Mouse (Mus musculus): ENCODE measurements around the gene Pbx2. TPM values are rescaled to one million over a fixed set of nuclear protein-coding genes. Genes with fewer than 3 reads are reported as not detected.

The Pbx2 gene
- polyA plus RNA-seq, 1 experiment from 2014 or later, result 7.7 TPM

DNA sequence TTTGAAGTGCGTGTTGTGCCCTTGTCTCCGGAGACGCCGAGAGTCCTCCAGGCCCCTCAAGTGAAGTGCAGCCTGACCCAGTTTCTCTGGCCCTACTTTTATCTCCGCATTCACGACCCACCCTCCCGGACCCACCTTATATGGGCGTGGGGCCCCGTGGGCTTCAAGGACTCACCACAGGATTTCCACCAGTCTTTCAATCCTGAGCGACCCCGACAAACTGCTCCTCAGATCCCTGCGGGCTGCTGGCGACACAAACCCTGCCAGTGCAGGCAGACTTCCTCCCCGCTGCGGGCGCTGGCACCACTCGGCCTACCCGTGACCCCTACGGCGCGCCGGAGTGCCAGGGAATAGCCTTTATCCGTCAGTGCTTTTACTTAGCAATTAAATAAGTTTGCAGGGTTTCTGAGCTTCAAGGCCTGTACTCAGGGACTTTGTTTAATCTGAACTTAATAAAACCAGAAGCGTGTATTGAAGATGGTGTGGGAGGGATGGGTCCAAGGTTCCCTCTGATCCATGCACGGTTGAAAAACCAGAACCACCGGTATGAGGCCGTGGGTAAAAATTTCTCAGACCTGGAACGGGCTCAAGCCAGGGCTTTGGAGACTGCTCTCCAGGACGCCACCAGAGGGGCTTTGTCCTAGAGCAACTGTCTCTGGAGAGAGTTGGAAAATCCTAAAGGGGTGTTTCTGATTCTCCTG, 37.0 kb downstream of the Pbx2 start, which contains the start of gene Ppt2:
TSS of gene Ppt2 (minus strand) at position 568 of the 701 bp plus-strand sequence.
- H3K27ac ChIP-seq (ENCODE audit: low read depth, low read length), result peak within 1 kb of the TSS; percentile 91
- H3K4me2 ChIP-seq (ENCODE audit: low read depth, low read length), result peak within 1 kb of the TSS; percentile 86
- peak within 1 kb of the TSS; percentile 65 for H3K4me3 ChIP-seq (ENCODE audit: low read depth, low read length)
- no peak; the same call in 1 of the 2 replicates for ATAC-seq (ENCODE audit: low read depth)
- WGBS, result 5% methylated on average over 29 of the region's 29 CpGs
- H3K9me3 ChIP-seq (ENCODE audit: control insufficient read depth, low read length), result no peaks in the 10 kb centered on the region
- no peaks in the 10 kb centered on the region for H3K36me3 ChIP-seq (ENCODE audit: control insufficient read depth, insufficient read depth, low read length)
- peaks cover 41% of the 10 kb centered on the region for H3K4me1 ChIP-seq (ENCODE audit: control insufficient read depth, insufficient read depth, low read length)
- H3K27me3 ChIP-seq (ENCODE audit: control insufficient read depth, insufficient read depth, low read length), result peaks cover 8% of the 10 kb centered on the region
- peak within 1 kb of the TSS; percentile 56 for H3K9ac ChIP-seq (replicated peaks; ENCODE audit: low read depth, low read length)

- Histone ChIP-seq H3K9me3 (ENCODE audit: control insufficient read depth, low read length) (no peaks in the 10 kb centered on the region), H3K36me3 (ENCODE audit: control insufficient read depth, insufficient read depth, low read length) (no peaks in the 10 kb centered on the region), H3K9ac (replicated peaks; ENCODE audit: low read depth, low read length) (no peak overlapping the region), H3K27ac (ENCODE audit: low read depth, low read length) (no peak overlapping the region; the same call in 1 of the 2 replicates), H3K4me3 (ENCODE audit: low read depth, low read length) (peak overlapping the region; percentile 65), H3K4me2 (ENCODE audit: low read depth, low read length) (peak overlapping the region; percentile 86), H3K27me3 (ENCODE audit: control insufficient read depth, insufficient read depth, low read length) (peaks cover 8% of the 10 kb centered on the region), H3K4me1 (ENCODE audit: control insufficient read depth, insufficient read depth, low read length) (peaks cover 41% of the 10 kb centered on the region)
- WGBS, result 25% methylated on average over 5 of the region's 5 CpGs
- ATAC-seq (ENCODE audit: low read depth), result no peak
These were observed 37.5 kb downstream of the Pbx2 start for GRCm38 (mm10) chr17:34628644-34628967.

- H3K4me1 ChIP-seq (ENCODE audit: control insufficient read depth, insufficient read depth, low read length), result peaks cover 41% of the 10 kb centered on the region
- no peaks in the 10 kb centered on the region for H3K36me3 ChIP-seq (ENCODE audit: control insufficient read depth, insufficient read depth, low read length)
- peak within 1 kb of the TSS; percentile 86 for H3K4me2 ChIP-seq (ENCODE audit: low read depth, low read length)
- WGBS, result 1% methylated on average over 16 of the region's 16 CpGs
- no peaks in the 10 kb centered on the region for H3K9me3 ChIP-seq (ENCODE audit: control insufficient read depth, low read length)
- peak within 1 kb of the TSS; percentile 65 for H3K4me3 ChIP-seq (ENCODE audit: low read depth, low read length)
- H3K27me3 ChIP-seq (ENCODE audit: control insufficient read depth, insufficient read depth, low read length), result peaks cover 8% of the 10 kb centered on the region
- no peak for ATAC-seq (ENCODE audit: low read depth)
- H3K27ac ChIP-seq (ENCODE audit: low read depth, low read length), result no peak within 1 kb of the TSS; the same call in 1 of the 2 replicates
- H3K9ac ChIP-seq (replicated peaks; ENCODE audit: low read depth, low read length), result peak within 1 kb of the TSS; percentile 50
These were observed 38.2 kb downstream of the Pbx2 start, which contains the start of gene Prrt1 for GRCm38 (mm10) chr17:34629221-34629751. TSS of gene Prrt1 (plus strand) at chr17:34629533.

- Histone ChIP-seq H3K27me3 (ENCODE audit: control insufficient read depth, insufficient read depth, low read length) (peaks cover 8% of the 10 kb centered on the region), H3K9me3 (ENCODE audit: control insufficient read depth, low read length) (no peaks in the 10 kb centered on the region), H3K36me3 (ENCODE audit: control insufficient read depth, insufficient read depth, low read length) (no peaks in the 10 kb centered on the region), H3K4me3 (ENCODE audit: low read depth, low read length) (peak overlapping the region; percentile 65), H3K4me1 (ENCODE audit: control insufficient read depth, insufficient read depth, low read length) (peaks cover 41% of the 10 kb centered on the region), H3K4me2 (ENCODE audit: low read depth, low read length) (peak overlapping the region; percentile 86), H3K27ac (ENCODE audit: low read depth, low read length) (no peak overlapping the region), H3K9ac (replicated peaks; ENCODE audit: low read depth, low read length) (peak overlapping the region; percentile 50)
- no peak for ATAC-seq (ENCODE audit: low read depth)
- WGBS, result 18% methylated on average over 12 of the region's 12 CpGs
These were observed 38.9 kb downstream of the Pbx2 start for GRCm38 (mm10) chr17:34629796-34630603.

- Histone ChIP-seq H3K9me3 (ENCODE audit: control insufficient read depth, low read length) (no peaks in the 10 kb centered on the region), H3K4me2 (ENCODE audit: low read depth, low read length) (peak overlapping the region; percentile 86), H3K27me3 (ENCODE audit: control insufficient read depth, insufficient read depth, low read length) (peaks cover 8% of the 10 kb centered on the region), H3K4me1 (ENCODE audit: control insufficient read depth, insufficient read depth, low read length) (peaks cover 41% of the 10 kb centered on the region), H3K9ac (replicated peaks; ENCODE audit: low read depth, low read length) (peak overlapping the region; percentile 50), H3K27ac (ENCODE audit: low read depth, low read length) (no peak overlapping the region), H3K36me3 (ENCODE audit: control insufficient read depth, insufficient read depth, low read length) (no peaks in the 10 kb centered on the region), H3K4me3 (ENCODE audit: low read depth, low read length) (peak overlapping the region; percentile 65)
- WGBS, result 4% methylated on average over 34 of the region's 48 CpGs
- ATAC-seq (ENCODE audit: low read depth), result no peak
These were observed 39.8 kb downstream of the Pbx2 start for GRCm38 (mm10) chr17:34630761-34631301.

DNA sequence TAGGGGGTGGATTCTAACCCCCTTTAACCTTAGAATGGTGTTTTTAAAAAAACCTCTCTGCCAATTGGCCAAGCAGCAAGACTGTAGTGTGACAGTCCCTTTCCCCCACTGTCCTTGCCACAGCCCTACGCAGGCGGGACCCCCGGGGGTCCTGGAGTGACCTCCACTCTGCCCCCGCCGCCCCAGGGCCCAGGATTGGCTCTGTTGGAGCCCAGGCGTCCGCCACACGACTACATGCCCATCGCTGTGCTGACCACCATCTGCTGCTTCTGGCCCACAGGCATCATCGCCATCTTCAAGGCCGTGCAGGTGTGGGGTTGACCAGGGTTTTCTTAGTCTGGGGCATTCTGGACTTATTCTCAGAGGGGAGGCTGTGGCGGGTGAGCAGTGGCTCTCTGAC, 40.6 kb downstream of the Pbx2 start:
- no peaks in the 10 kb centered on the region for H3K9me3 ChIP-seq (ENCODE audit: control insufficient read depth, low read length)
- no peaks in the 10 kb centered on the region for H3K36me3 ChIP-seq (ENCODE audit: control insufficient read depth, insufficient read depth, low read length)
- 3% methylated on average over 12 of the region's 12 CpGs for WGBS
- peak overlapping the region; percentile 35 for H3K9ac ChIP-seq (replicated peaks; ENCODE audit: low read depth, low read length)
- peaks cover 35% of the 10 kb centered on the region for H3K4me1 ChIP-seq (ENCODE audit: control insufficient read depth, insufficient read depth, low read length)
- no peak for ATAC-seq (ENCODE audit: low read depth)
- H3K27ac ChIP-seq (ENCODE audit: low read depth, low read length), result no peak overlapping the region
- peaks cover 8% of the 10 kb centered on the region for H3K27me3 ChIP-seq (ENCODE audit: control insufficient read depth, insufficient read depth, low read length)
- H3K4me3 ChIP-seq (ENCODE audit: low read depth, low read length), result peak overlapping the region; percentile 65
- peak overlapping the region; percentile 86 for H3K4me2 ChIP-seq (ENCODE audit: low read depth, low read length)

- no peak for ATAC-seq (ENCODE audit: low read depth)
- Histone ChIP-seq H3K4me1 (ENCODE audit: control insufficient read depth, insufficient read depth, low read length) (peaks cover 35% of the 10 kb centered on the region), H3K9ac (replicated peaks; ENCODE audit: low read depth, low read length) (peak overlapping the region; percentile 35), H3K4me2 (ENCODE audit: low read depth, low read length) (peak overlapping the region; percentile 86), H3K9me3 (ENCODE audit: control insufficient read depth, low read length) (no peaks in the 10 kb centered on the region), H3K27ac (ENCODE audit: low read depth, low read length) (no peak overlapping the region), H3K4me3 (ENCODE audit: low read depth, low read length) (peak overlapping the region; percentile 65), H3K27me3 (ENCODE audit: control insufficient read depth, insufficient read depth, low read length) (peaks cover 8% of the 10 kb centered on the region), H3K36me3 (ENCODE audit: control insufficient read depth, insufficient read depth, low read length) (no peaks in the 10 kb centered on the region)
- WGBS, result 2% methylated on average over 24 of the region's 26 CpGs
These were observed 41.2 kb downstream of the Pbx2 start for GRCm38 (mm10) chr17:34632261-34632691.

GRCm38 (mm10) chr17:34635671-34636070, 44.6 kb downstream of the Pbx2 start:
- H3K4me1 ChIP-seq (ENCODE audit: control insufficient read depth, insufficient read depth, low read length), result peaks cover 11% of the 10 kb centered on the region
- ATAC-seq (ENCODE audit: low read depth), result no peak
- peaks cover 3% of the 10 kb centered on the region for H3K27me3 ChIP-seq (ENCODE audit: control insufficient read depth, insufficient read depth, low read length)
- H3K4me3 ChIP-seq (ENCODE audit: low read depth, low read length), result no peak overlapping the region
- H3K27ac ChIP-seq (ENCODE audit: low read depth, low read length), result no peak overlapping the region
- no peaks in the 10 kb centered on the region for H3K9me3 ChIP-seq (ENCODE audit: control insufficient read depth, low read length)
- no peak overlapping the region for H3K9ac ChIP-seq (replicated peaks; ENCODE audit: low read depth, low read length)
- no peaks in the 10 kb centered on the region for H3K36me3 ChIP-seq (ENCODE audit: control insufficient read depth, insufficient read depth, low read length)
- 71% methylated on average over 2 of the region's 2 CpGs for WGBS
- H3K4me2 ChIP-seq (ENCODE audit: low read depth, low read length), result no peak overlapping the region
